Comparison of ENCODE assay signal across 8 mouse cellular contexts in genomic region chr3:138906112-138906880, GRCm38 (mm10).
DNase-seq lines count a peak whose midpoint lies in the region; ATAC-seq lines count a peak whose summit lies in the region.

No protein-coding gene starts in this region.

- peaks cover 3% of the 10 kb centered on the region for H3K4me1 ChIP-seq in midbrain, embryonic 11.5 days (ENCODE audit: control insufficient read depth, insufficient read depth, low read length)

- peak; percentile 64 to 74 for DNase-seq in left cerebral cortex, adult 18-20 months (ENCODE audit: low spot score in 2 of 2)
- DNase-seq in left cerebral cortex, adult 11 months (ENCODE audit: low spot score) = no peak
- DNase-seq in cerebellum, postnatal 4 days (ENCODE audit: low spot score in 2 of 2) = peak; percentile 53 to 81
- DNase-seq in gastrocnemius, postnatal 14 days = peak; percentile 70
- DNase-seq in left cerebral cortex, postnatal 10 days (ENCODE audit: extremely low spot score in 1 of 2, low spot score in 2 of 2) = peak; percentile 56 to 77
- DNase-seq in midbrain, embryonic 11.5 days (ENCODE audit: low spot score, missing footprints) = peak; percentile 95
- DNase-seq in splenic B cell, adult 2 months (ENCODE audit: low read depth, low spot score) = peak; percentile 50

- intact Hi-C loops in gastrocnemius, postnatal 14 days (cut with DNase I; ENCODE audit: low total_unique reads) = loop anchor here (10.0 kb wide), 2 partner anchors 161 to 271 kb away; partner anchors contain the start of gene Tspan5
- intact Hi-C loops in left cerebral cortex, postnatal 10 days (cut with DNase I) = loop anchor here (5.0 to 10.0 kb wide), 3 partner anchors 164 to 444 kb away; partner anchors contain the start of gene Tspan5

- H3K9ac ChIP-seq in midbrain, embryonic 11.5 days (ENCODE audit: low read length) = no peak overlapping the region

- WGBS in midbrain, embryonic 11.5 days = 38% methylated on average over 17 of the region's 17 CpGs

- H3K36me3 ChIP-seq in midbrain, embryonic 11.5 days (ENCODE audit: control insufficient read depth, insufficient read depth, low read length) = no peaks in the 10 kb centered on the region
- H3K36me3 ChIP-seq in splenic B cell, adult 2 months (ENCODE audit: control insufficient read depth, insufficient read depth, low read length, poor library complexity, severe bottlenecking) = no peaks in the 10 kb centered on the region

- peak; percentile 73 for ATAC-seq in inflammation-experienced regulatory T-cells, adult 6 months
- peak; percentile 77 for ATAC-seq in midbrain, embryonic 11.5 days (ENCODE audit: low FRiP score)

- no peak overlapping the region for H3K27ac ChIP-seq in midbrain, embryonic 11.5 days (ENCODE audit: low read depth, low read length)

- H3K4me3 ChIP-seq in midbrain, embryonic 11.5 days (ENCODE audit: low read depth, low read length) = no peak overlapping the region

- H3K27me3 ChIP-seq in midbrain, embryonic 11.5 days (ENCODE audit: control insufficient read depth, insufficient read depth, low read length) = no peaks in the 10 kb centered on the region
- H3K27me3 ChIP-seq in splenic B cell, adult 2 months (ENCODE audit: control insufficient read depth, insufficient read depth, low read length, poor library complexity, severe bottlenecking) = no peaks in the 10 kb centered on the region

- H3K9me3 ChIP-seq in midbrain, embryonic 11.5 days (ENCODE audit: control insufficient read depth, low read length) = no peaks in the 10 kb centered on the region

- H3K4me2 ChIP-seq in midbrain, embryonic 11.5 days = no peak overlapping the region
